Mouse (Mus musculus): Measurements from ENCODE around the gene Sdhaf1. TPM values are rescaled to one million over a fixed set of nuclear protein-coding genes. Genes with fewer than 3 reads are reported as not detected.

Sdhaf1 gene
- polyA plus RNA-seq, 1 experiment from 2014 or later = 20.0 TPM

Other genes with a start within 250 kb of the Sdhaf1 start
- gene Gm26920, start 233.5 kb downstream of the Sdhaf1 start, polyA plus RNA-seq (2015; fragmentation: Nextera tagmentation; extraction: Ambion mirVana) = 2.3 and 3.3 TPM in 2 replicates
- 18.8 and 20.6 TPM in 2 replicates for gene Zfp566, start 233.4 kb downstream of the Sdhaf1 start, polyA plus RNA-seq (2015; fragmentation: Nextera tagmentation; extraction: Ambion mirVana)
- 147 and 154 TPM in 2 replicates for gene Zfp260, start 229.1 kb downstream of the Sdhaf1 start, polyA plus RNA-seq (2015; fragmentation: Nextera tagmentation; extraction: Ambion mirVana)
- gene Zfp382, start 202.0 kb downstream of the Sdhaf1 start, polyA plus RNA-seq (2015; fragmentation: Nextera tagmentation; extraction: Ambion mirVana) = 13.8 and 14.6 TPM in 2 replicates
- 22.2 and 22.4 TPM in 2 replicates for gene Zfp146, start 154.1 kb downstream of the Sdhaf1 start, polyA plus RNA-seq (2015; fragmentation: Nextera tagmentation; extraction: Ambion mirVana)
- gene Cox7a1, start 139.8 kb downstream of the Sdhaf1 start, polyA plus RNA-seq (2015; fragmentation: Nextera tagmentation; extraction: Ambion mirVana) = 1.8 and 2.4 TPM in 2 replicates
- gene Capns1, start 125.1 kb downstream of the Sdhaf1 start, polyA plus RNA-seq (2015; fragmentation: Nextera tagmentation; extraction: Ambion mirVana) = 94.9 and 100 TPM in 2 replicates
- gene Polr2i, start 91.9 kb downstream of the Sdhaf1 start, polyA plus RNA-seq (2015; fragmentation: Nextera tagmentation; extraction: Ambion mirVana) = 171 and 184 TPM in 2 replicates
- 219 and 220 TPM in 2 replicates for gene Tbcb, start 91.6 kb downstream of the Sdhaf1 start, polyA plus RNA-seq (2015; fragmentation: Nextera tagmentation; extraction: Ambion mirVana)
- gene Ovol3, start 88.2 kb downstream of the Sdhaf1 start, polyA plus RNA-seq (2015; fragmentation: Nextera tagmentation; extraction: Ambion mirVana) = 0.28 TPM in 1 of 2 replicates, not detected in the other
- 0.28 and 0.48 TPM in 2 replicates for gene Thap8, start 43.8 kb downstream of the Sdhaf1 start, polyA plus RNA-seq (2015; fragmentation: Nextera tagmentation; extraction: Ambion mirVana)
- 8.5 and 9.2 TPM in 2 replicates for gene Wdr62, start 43.5 kb downstream of the Sdhaf1 start, polyA plus RNA-seq (2015; fragmentation: Nextera tagmentation; extraction: Ambion mirVana)
- 51.2 and 51.5 TPM in 2 replicates for gene Clip3, start 32.2 kb downstream of the Sdhaf1 start, polyA plus RNA-seq (2015; fragmentation: Nextera tagmentation; extraction: Ambion mirVana)
- gene Alkbh6, start 15.2 kb downstream of the Sdhaf1 start, polyA plus RNA-seq (2015; fragmentation: Nextera tagmentation; extraction: Ambion mirVana) = 94.2 and 99.2 TPM in 2 replicates
- gene Syne4, start 9.1 kb downstream of the Sdhaf1 start, polyA plus RNA-seq (2015; fragmentation: Nextera tagmentation; extraction: Ambion mirVana) = 89.9 and 90.4 TPM in 2 replicates
- 0.95 and 1.2 TPM in 2 replicates for gene E130208F15Rik, start 2.2 kb downstream of the Sdhaf1 start, polyA plus RNA-seq (2015; fragmentation: Nextera tagmentation; extraction: Ambion mirVana)
- gene Lrfn3, start 38.9 kb upstream of the Sdhaf1 start, polyA plus RNA-seq (2015; fragmentation: Nextera tagmentation; extraction: Ambion mirVana) = 6.8 and 7.5 TPM in 2 replicates
- gene Tyrobp, start 89.9 kb upstream of the Sdhaf1 start, polyA plus RNA-seq (2015; fragmentation: Nextera tagmentation; extraction: Ambion mirVana) = 29.7 and 32.7 TPM in 2 replicates
- 0.64 and 0.68 TPM in 2 replicates for gene Hcst, start 96.0 kb upstream of the Sdhaf1 start, polyA plus RNA-seq (2015; fragmentation: Nextera tagmentation; extraction: Ambion mirVana)
- 1.3 and 2.0 TPM in 2 replicates for gene Nfkbid, start 97.8 kb upstream of the Sdhaf1 start, polyA plus RNA-seq (2015; fragmentation: Nextera tagmentation; extraction: Ambion mirVana)
- 38.4 and 44.2 TPM in 2 replicates for gene Aplp1, start 121.6 kb upstream of the Sdhaf1 start, polyA plus RNA-seq (2015; fragmentation: Nextera tagmentation; extraction: Ambion mirVana)
- gene Kirrel2, start 133.8 kb upstream of the Sdhaf1 start, polyA plus RNA-seq (2015; fragmentation: Nextera tagmentation; extraction: Ambion mirVana) = 0.20 and 0.23 TPM in 2 replicates
- 0.09 TPM in 2 replicates for gene Nphs1, start 134.4 kb upstream of the Sdhaf1 start, polyA plus RNA-seq (2015; fragmentation: Nextera tagmentation; extraction: Ambion mirVana)
- gene Prodh2, start 169.7 kb upstream of the Sdhaf1 start, polyA plus RNA-seq (2015; fragmentation: Nextera tagmentation; extraction: Ambion mirVana) = 0.32 TPM in 1 of 2 replicates, not detected in the other
- 11.4 and 11.6 TPM in 2 replicates for gene Arhgap33, start 211.2 kb upstream of the Sdhaf1 start, polyA plus RNA-seq (2015; fragmentation: Nextera tagmentation; extraction: Ambion mirVana)
- gene Hspb6, start 228.3 kb upstream of the Sdhaf1 start, polyA plus RNA-seq (2015; fragmentation: Nextera tagmentation; extraction: Ambion mirVana) = 15.4 and 17.5 TPM in 2 replicates
- gene Proser3, start 228.4 kb upstream of the Sdhaf1 start, polyA plus RNA-seq (2015; fragmentation: Nextera tagmentation; extraction: Ambion mirVana) = 13.9 TPM in 2 replicates
- 44.2 and 48.3 TPM in 2 replicates for gene Lin37, start 235.9 kb upstream of the Sdhaf1 start, polyA plus RNA-seq (2015; fragmentation: Nextera tagmentation; extraction: Ambion mirVana)
- gene U2af1l4, start 239.4 kb upstream of the Sdhaf1 start, polyA plus RNA-seq (2015; fragmentation: Nextera tagmentation; extraction: Ambion mirVana) = 81.3 and 91.1 TPM in 2 replicates
- gene Gm49396, start 239.4 kb upstream of the Sdhaf1 start, polyA plus RNA-seq (2015; fragmentation: Nextera tagmentation; extraction: Ambion mirVana) = 13.8 and 14.1 TPM in 2 replicates
- 134 and 141 TPM in 2 replicates for gene Psenen, start 239.7 kb upstream of the Sdhaf1 start, polyA plus RNA-seq (2015; fragmentation: Nextera tagmentation; extraction: Ambion mirVana)
- 3.2 and 4.9 TPM in 2 replicates for gene Igflr1, start 241.5 kb upstream of the Sdhaf1 start, polyA plus RNA-seq (2015; fragmentation: Nextera tagmentation; extraction: Ambion mirVana)